Mouse (Mus musculus) left cerebral cortex, postnatal 25 days (tissue): Measurements from ENCODE around the gene Gdf1. TPM values are rescaled to one million over a fixed set of nuclear protein-coding genes. Genes with fewer than 3 reads are reported as not detected.

Experiments
- DNase-seq, 2 experiments: peaks; one replicate each; pipeline ENCODE4 v3.0.0; 2022; ENCODE audit warnings: low spot score in 2 of 2, mixed read lengths in 1 of 2
- intact Hi-C: fragments of 180-260 bp; cut with DNase I; formaldehyde crosslinking; loops from one replicate; pipeline ENCODE4 v1.15.1; 2025
- total RNA-seq, 2 experiments: library from RNA; stranded (reverse); gene quantifications; 2 replicates each; pipeline ENCODE4 v1.2.3; 2021

The Gdf1 gene
- total RNA-seq, 2 experiments from 2014 or later = 17.7 to 18.9 TPM

DNA sequence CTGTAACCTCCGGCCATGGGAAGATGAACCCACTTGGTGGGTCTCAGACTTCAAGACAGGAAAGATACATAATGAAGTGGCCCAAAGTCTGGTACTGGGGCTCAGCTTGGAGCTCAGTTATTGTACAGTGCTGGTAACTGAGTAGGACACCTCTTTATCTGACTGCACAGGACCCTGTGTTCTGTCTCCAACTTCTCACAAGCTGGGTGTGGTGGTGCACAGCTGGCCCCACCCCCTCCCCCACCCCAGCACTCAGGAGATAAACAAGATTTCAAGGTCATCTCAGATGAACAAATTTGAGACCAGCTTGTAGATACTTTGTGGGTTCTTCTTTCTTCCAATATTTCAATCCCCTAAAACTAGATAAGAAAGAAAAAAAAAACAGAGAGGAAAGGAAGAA, 26.5 kb downstream of the Gdf1 start:
- intact Hi-C loops = no loop called here
- no peak for DNase-seq

DNA sequence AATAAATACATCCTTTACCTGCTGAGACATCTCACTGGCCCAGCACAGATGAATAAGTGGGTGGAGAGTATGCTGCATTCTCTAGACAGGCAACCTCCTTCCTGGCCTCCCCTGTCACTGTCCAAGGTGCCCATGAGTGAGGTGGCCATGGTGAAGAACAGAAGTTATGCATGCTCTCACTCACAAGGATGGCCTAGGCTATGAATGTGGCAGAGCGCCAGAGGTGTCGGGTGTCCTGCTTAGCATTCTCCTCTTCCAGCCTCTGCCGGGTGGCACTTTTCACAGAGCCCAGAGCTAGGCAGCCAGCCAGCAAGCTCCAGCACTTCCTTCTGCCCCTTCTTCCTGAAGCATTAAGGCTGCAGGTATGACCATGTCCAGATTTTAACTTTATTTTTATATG, 29.8 kb downstream of the Gdf1 start:
- intact Hi-C loops = no loop called here
- no peak for DNase-seq

DNA sequence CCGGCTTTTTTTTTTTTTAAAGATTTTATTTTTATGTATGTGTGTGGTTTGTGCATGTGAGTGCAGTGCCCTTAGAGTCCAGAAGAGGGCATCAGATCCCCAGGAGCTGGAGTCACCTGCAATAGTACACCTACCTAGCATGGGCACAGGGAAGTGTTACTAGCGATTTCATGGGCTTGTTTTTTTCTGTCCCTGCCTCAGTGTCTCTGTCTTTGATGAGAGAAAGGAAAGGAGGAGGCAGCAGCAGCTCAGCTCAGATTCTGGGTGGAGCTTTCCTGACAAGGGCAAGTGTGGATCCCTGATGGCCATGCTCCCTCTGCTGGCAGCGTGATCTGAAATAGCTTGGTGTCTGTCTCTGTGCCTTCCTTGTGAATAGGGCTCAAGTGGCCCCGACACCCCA, 31.2 kb downstream of the Gdf1 start:
- intact Hi-C loops = no loop called here

DNA sequence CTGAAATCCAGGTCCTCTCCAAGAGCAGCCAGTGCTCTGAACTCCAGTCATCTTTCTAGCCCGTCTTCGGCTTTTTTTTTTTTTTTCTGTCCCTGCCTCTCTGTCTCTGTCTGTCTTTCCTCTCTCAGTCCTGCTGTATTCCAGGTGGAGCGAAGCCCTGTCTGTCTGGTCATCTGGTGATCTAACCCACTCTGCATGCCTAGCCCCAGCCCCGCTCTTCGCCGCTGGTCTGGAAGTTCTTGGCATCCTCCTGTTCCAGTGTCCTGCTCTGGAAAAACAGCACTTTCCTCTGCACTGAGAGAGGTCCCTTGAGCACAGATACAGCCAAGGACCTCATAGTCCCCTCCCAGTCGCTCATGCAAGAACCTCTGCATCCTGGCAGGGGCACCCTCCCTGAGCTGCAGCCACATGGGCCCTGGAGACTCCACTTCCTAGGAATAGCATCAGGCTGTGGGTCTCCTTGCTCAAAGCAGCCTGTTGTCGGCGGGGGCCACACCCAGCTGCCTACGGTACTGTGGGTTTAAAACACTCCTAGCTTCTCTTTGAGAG, 31.9 kb downstream of the Gdf1 start:
- no peak for DNase-seq
- intact Hi-C loops = no loop called here

More for the DNA sequence above, 31.2 kb downstream of the Gdf1 start:
- DNase-seq = no peak

- DNase-seq = no peak
- intact Hi-C loops = no loop called here
Measured at GRCm38 (mm10) chr8:70364066-70364465, 34.4 kb downstream of the Gdf1 start.

DNA sequence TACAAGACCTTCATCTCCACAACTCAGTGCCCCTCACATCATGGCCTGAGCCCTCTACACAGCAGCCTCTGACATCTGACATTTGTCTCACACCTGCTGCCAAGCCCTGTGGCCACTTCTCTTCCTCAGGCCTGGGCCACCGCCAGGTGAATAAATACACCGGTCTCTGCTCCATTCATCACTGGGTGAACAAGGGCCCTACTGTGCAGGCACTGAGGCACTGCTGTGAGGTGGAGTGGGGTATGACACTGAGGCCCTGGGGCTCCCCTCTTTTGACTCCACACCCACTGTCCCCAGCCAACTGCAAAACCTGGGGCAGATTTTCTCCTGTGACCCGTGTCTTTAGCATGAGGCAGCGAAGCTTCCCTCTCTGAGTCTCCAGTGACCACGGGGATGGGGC, 37.0 kb downstream of the Gdf1 start:
- intact Hi-C loops = no loop called here

DNA sequence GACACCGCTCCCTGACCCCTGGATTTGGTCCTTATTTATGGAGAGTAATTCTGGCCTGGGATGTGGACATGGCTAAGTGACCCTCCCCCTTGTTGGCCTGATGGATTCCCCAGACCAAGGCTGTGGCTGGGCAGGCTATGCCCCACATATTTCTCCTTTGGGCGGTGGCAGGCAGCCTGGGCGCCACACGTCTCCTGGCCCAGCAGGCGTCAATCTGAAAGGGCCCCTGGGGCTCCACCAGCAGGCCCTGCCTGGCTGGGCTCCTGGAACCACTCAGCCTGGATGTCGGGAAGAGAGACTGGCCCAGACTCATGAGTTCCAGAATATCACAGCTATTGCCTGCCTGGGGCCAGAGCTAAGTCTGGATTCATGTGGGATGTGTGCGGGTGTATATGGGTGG, 40.9 kb downstream of the Gdf1 start:
- intact Hi-C loops = no loop called here
- no peak for DNase-seq

More for the DNA sequence above, 37.0 kb downstream of the Gdf1 start:
- no peak for DNase-seq

GRCm38 (mm10) chr8:70371951-70372350, 42.3 kb downstream of the Gdf1 start:
- no peak for DNase-seq
- intact Hi-C loops = no loop called here

DNA sequence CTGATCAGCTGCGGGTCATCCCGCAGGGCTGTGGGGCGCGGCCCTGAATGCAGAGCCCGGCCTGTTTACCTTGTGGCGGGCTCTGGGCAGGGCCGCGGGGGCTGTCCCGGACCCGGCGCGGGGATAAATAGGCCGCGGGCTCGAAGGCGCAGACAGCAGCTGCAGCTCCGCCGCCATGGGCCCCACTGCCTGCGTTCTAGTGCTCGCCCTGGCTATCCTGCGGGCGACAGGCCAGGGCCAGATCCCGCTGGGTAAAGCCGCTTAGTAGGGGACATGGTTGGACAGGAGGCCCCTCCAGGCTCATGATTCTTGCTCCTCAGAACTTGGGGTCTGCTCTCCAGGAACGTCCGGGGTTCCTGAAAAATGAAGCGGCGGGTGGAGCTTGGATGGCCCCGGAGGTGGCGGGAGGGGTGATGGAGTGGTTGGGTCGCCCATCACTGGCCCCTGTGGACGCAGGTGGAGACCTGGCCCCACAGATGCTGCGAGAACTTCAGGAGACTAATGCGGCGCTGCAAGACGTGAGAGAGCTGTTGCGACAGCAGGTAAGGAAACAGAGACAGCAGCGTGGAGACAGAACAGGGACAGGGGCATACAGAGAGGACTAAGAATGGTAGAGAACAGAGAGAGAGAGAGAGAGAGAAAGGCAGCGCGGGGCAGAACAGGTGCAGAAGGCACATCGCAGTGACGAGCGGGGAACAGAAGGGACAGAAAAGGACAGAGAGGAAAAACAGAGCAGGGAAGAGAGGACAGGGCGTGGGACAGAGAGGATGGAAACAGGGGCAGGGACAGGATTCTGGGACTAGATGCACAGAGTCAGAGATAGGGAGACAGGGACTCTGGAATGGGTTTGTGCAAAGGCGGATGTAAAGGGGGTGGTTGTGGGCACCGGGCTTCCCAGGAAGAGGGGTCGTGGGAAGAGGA, 44.0 kb downstream of the Gdf1 start, which contains the start of gene Comp:
Gene Comp (plus strand): TSS at position 162 of the 921 bp plus-strand sequence.
- no peak for DNase-seq
- intact Hi-C loops = no loop called here

DNA sequence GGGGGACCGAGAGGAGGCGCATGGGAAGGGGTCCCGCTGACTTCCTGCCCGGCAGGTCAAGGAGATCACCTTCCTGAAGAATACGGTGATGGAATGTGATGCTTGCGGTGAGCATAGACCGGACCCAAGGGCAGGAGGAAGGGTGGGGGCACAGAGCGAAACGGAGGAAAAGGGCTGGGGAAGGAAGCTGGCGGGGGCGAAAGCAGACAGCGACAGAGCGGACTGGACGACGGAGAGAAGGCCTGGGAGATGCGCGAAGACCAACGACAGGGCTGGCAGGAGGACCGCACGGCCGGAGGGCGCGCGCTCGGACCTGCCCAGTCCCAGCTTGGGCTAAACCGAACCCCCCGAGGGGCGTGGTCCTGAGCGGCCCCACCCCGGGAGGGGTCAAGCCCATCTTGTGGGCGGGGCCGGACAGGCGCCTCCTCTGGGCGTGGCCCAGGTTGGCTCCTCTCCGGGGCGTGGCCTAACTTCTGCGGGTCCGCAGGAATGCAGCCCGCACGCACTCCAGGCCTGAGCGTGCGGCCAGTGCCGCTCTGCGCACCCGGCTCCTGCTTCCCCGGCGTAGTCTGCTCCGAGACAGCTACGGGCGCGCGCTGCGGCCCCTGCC, 44.8 kb downstream of the Gdf1 start:
- no peak for DNase-seq
- intact Hi-C loops = no loop called here

DNA sequence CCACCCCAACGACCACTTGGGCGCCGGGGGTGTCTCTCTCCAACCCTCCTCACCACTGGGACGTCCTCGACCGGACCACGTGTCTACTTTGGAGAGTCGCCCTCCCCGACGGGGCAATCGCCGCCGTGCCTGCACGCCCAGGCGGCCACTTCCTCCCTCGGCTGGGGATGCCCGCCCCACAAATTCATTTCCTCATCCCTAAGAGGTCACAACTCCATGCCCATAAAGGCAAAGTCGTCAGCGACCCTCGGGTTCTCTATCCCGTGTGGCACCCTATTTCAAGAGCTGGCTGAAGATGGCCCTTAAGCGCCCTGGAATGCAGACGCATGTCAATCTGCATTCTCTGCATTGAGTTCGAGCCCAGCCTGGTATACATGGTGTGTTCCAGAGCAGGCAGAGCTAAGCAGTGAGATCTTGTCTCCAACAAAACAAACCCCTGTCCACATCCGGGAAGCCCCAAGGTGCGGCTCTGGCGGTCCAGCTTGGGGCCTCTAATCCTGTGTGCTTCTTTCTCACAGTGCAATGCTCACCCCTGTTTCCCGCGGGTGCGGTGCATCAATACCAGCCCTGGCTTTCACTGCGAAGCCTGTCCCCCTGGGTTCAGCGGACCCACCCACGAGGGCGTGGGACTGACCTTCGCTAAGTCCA, 45.7 kb downstream of the Gdf1 start:
- intact Hi-C loops = no loop called here
- DNase-seq = no peak

- DNase-seq = no peak
- intact Hi-C loops = no loop called here
Measured at GRCm38 (mm10) chr8:70376275-70376741, 46.7 kb downstream of the Gdf1 start.

- intact Hi-C loops = no loop called here
- DNase-seq = no peak
Measured at GRCm38 (mm10) chr8:70377049-70377448, 47.4 kb downstream of the Gdf1 start.

- peak; percentile 21 to 70 for DNase-seq
- intact Hi-C loops = no loop called here
Measured at GRCm38 (mm10) chr8:70380069-70380468, 50.5 kb downstream of the Gdf1 start.

Other genes starting within 250 kb of the Gdf1 start
- gene Hapln4, start 246.4 kb upstream of the Gdf1 start, total RNA-seq = 10 to 100 TPM; 62.6 to 71.8 TPM
- 100 to 1,000 TPM; 219 to 220 TPM for gene Ncan, start 208.9 kb upstream of the Gdf1 start, total RNA-seq
- 10 to 100 TPM; 21.7 to 21.9 TPM for gene Nr2c2ap, start 198.5 kb upstream of the Gdf1 start, total RNA-seq
- 10 to 100 TPM; 10.2 to 12.4 TPM for gene Rfxank, start 190.7 kb upstream of the Gdf1 start, total RNA-seq
- gene Borcs8, start 190.3 kb upstream of the Gdf1 start, total RNA-seq = 10 to 100 TPM; 46.8 to 51.0 TPM
- under 1 TPM in 1 of 2 experiments, not detected in 1; 0.57 TPM for gene Mef2b, start 190.1 kb upstream of the Gdf1 start, total RNA-seq
- 10 to 100 TPM; 44.1 to 50.8 TPM for gene Tmem161a, start 157.5 kb upstream of the Gdf1 start, total RNA-seq
- gene Slc25a42, start 117.5 kb upstream of the Gdf1 start, total RNA-seq = 10 to 100 TPM; 33.5 to 36.5 TPM
- 100 to 1,000 TPM; 118 to 122 TPM for gene Sugp2, start 95.6 kb upstream of the Gdf1 start, total RNA-seq
- gene Armc6, start 95.4 kb upstream of the Gdf1 start, total RNA-seq = 10 to 100 TPM; 41.7 to 46.3 TPM
- 1 to 10 TPM; 6.5 to 9.2 TPM for gene Homer3, start 47.0 kb upstream of the Gdf1 start, total RNA-seq
- gene Ddx49, start 27.3 kb upstream of the Gdf1 start, total RNA-seq = 10 to 100 TPM; 42.3 to 42.5 TPM
- gene Cope, start 27.3 kb upstream of the Gdf1 start, total RNA-seq = 100 to 1,000 TPM; 123 to 125 TPM
- gene Cers1, start 14.0 kb upstream of the Gdf1 start, total RNA-seq = 100 to 1,000 TPM; 105 to 111 TPM
- 10 to 100 TPM; 58.2 to 61.6 TPM for gene Upf1, start 23.5 kb downstream of the Gdf1 start, total RNA-seq
- under 1 TPM; 0.23 to 0.48 TPM for gene Comp, start 43.7 kb downstream of the Gdf1 start, total RNA-seq
- 100 to 1,000 TPM; 120 to 139 TPM for gene Crtc1, start 109.8 kb downstream of the Gdf1 start, total RNA-seq
- gene Klhl26, start 147.2 kb downstream of the Gdf1 start, total RNA-seq = 10 to 100 TPM; 40.3 to 44.2 TPM
- 100 to 1,000 TPM; 264 to 286 TPM for gene Tmem59l, start 157.5 kb downstream of the Gdf1 start, total RNA-seq
- gene Crlf1, start 163.3 kb downstream of the Gdf1 start, total RNA-seq = 1 to 10 TPM; 2.3 to 3.5 TPM
- 100 to 1,000 TPM; 104 TPM for gene Rex1bd, start 176.9 kb downstream of the Gdf1 start, total RNA-seq
- gene Uba52, start 181.0 kb downstream of the Gdf1 start, total RNA-seq = 100 to 1,000 TPM; 886 to 927 TPM
- gene Fkbp8, start 197.9 kb downstream of the Gdf1 start, total RNA-seq = 100 to 1,000 TPM; 403 TPM
- 10 to 100 TPM; 43.1 to 47.7 TPM for gene Kxd1, start 198.1 kb downstream of the Gdf1 start, total RNA-seq
- gene Ell, start 209.6 kb downstream of the Gdf1 start, total RNA-seq = 10 to 100 TPM; 15.1 to 17.7 TPM